Mouse (Mus musculus): ENCODE data around the gene Gk5.

Gene Gk5

GRCm38 (mm10) chr9:96230271-96230670 is 111.1 kb downstream of the Gk5 start:
- no peak for DNase-seq

Data from cerebellum, adult 11-12 months (tissue).